Mouse (Mus musculus): ENCODE measurements at regions not wholly inside any gene's neighbourhood (a gene's known extent, or its start where the extent isn't known, plus 50 kb on each side); places are given as distances from the start of the nearest gene placed in this dataset.

DNA sequence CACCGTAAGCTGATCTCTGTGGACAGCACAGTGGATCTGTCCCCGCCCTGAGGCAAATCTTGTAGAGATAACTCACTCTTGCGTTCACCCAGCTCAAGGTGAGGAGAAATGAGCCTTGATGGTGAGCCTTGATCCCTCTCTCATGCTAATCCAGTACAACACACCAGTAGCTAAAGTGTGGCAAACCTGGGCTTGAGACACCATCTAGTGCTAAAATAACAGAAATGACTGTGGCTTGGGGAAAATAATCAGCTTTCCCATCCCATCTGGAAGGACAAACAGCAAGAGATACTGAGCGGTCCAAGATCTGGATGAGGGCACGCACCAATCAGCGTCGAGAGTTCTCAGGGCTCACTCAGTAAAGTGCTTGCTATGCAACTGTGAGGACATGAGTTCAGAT, 50.9 kb upstream of the Cbln4 start:
- H3K9me3 ChIP-seq: no peaks in the 10 kb centered on the region
- no peak overlapping the region for H3K9ac ChIP-seq
- H3K4me1 ChIP-seq: no peaks in the 10 kb centered on the region
- WGBS: 89% methylated on average over 7 of the region's 7 CpGs
- no peaks in the 10 kb centered on the region for H3K27me3 ChIP-seq (replicated peaks)
- no peak for ATAC-seq (replicated peaks)
- H3K36me3 ChIP-seq (replicated peaks): no peaks in the 10 kb centered on the region
- no peak overlapping the region for H3K4me3 ChIP-seq
- no peak overlapping the region for H3K27ac ChIP-seq
- H3K4me2 ChIP-seq: no peak overlapping the region

GRCm38 (mm10) chr2:172103881-172104655, 60.8 kb upstream of the Cbln4 start:
- H3K9ac ChIP-seq: no peak overlapping the region
- ATAC-seq (replicated peaks): no peak
- 43% methylated on average over 18 of the region's 18 CpGs for WGBS
- peaks cover 15% of the 10 kb centered on the region for H3K4me1 ChIP-seq
- H3K27me3 ChIP-seq (replicated peaks): no peaks in the 10 kb centered on the region
- H3K4me2 ChIP-seq: no peak overlapping the region
- no peaks in the 10 kb centered on the region for H3K36me3 ChIP-seq (replicated peaks)
- no peaks in the 10 kb centered on the region for H3K9me3 ChIP-seq
- H3K27ac ChIP-seq: no peak overlapping the region
- H3K4me3 ChIP-seq: no peak overlapping the region

DNA sequence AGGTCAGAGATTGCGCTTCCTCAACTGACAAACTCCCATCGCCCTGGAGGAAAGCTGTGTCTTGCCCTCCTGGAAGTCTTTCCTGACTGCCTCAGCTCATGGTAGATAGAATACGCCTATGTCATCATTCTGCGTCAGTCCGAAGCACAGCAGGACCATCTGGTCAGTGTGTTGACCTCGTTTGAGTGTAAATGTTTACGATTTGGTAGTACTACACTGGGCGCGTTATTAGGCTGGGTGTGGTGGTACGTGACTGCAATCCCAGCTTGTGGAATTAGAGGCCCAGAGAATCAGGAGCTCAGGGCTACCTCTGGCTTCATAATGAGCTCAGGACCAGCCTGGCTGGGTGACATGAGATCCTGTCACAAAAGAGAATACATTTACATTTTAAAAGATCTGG, 62.0 kb upstream of the Cbln4 start:
- Histone ChIP-seq H3K9ac (no peak overlapping the region), H3K4me1 (peaks cover 15% of the 10 kb centered on the region), H3K4me3 (no peak overlapping the region), H3K27ac (no peak overlapping the region), H3K36me3 (replicated peaks) (no peaks in the 10 kb centered on the region), H3K27me3 (replicated peaks) (no peaks in the 10 kb centered on the region), H3K9me3 (no peaks in the 10 kb centered on the region), H3K4me2 (no peak overlapping the region)
- 32% methylated on average over 10 of the region's 10 CpGs for WGBS
- peak; percentile 54 for ATAC-seq (replicated peaks)

- no peak for ATAC-seq (replicated peaks)
- Histone ChIP-seq H3K9me3 (no peaks in the 10 kb centered on the region), H3K4me3 (no peak overlapping the region), H3K4me1 (peaks cover 1% of the 10 kb centered on the region), H3K9ac (no peak overlapping the region), H3K4me2 (no peak overlapping the region), H3K36me3 (replicated peaks) (no peaks in the 10 kb centered on the region), H3K27ac (no peak overlapping the region), H3K27me3 (replicated peaks) (no peaks in the 10 kb centered on the region)
- WGBS: 43% methylated on average over 3 of the region's 3 CpGs
These were observed 67.4 kb upstream of the Cbln4 start for GRCm38 (mm10) chr2:172110706-172111105.

GRCm38 (mm10) chr2:172113639-172114038, 70.4 kb upstream of the Cbln4 start:
- H3K9ac ChIP-seq: no peak overlapping the region
- WGBS: 78% methylated on average over 13 of the region's 13 CpGs
- no peak overlapping the region for H3K4me2 ChIP-seq
- H3K27ac ChIP-seq: no peak overlapping the region
- H3K4me1 ChIP-seq: peaks cover 13% of the 10 kb centered on the region
- ATAC-seq (replicated peaks): no peak
- no peaks in the 10 kb centered on the region for H3K9me3 ChIP-seq
- no peaks in the 10 kb centered on the region for H3K27me3 ChIP-seq (replicated peaks)
- no peak overlapping the region for H3K4me3 ChIP-seq
- H3K36me3 ChIP-seq (replicated peaks): no peaks in the 10 kb centered on the region

DNA sequence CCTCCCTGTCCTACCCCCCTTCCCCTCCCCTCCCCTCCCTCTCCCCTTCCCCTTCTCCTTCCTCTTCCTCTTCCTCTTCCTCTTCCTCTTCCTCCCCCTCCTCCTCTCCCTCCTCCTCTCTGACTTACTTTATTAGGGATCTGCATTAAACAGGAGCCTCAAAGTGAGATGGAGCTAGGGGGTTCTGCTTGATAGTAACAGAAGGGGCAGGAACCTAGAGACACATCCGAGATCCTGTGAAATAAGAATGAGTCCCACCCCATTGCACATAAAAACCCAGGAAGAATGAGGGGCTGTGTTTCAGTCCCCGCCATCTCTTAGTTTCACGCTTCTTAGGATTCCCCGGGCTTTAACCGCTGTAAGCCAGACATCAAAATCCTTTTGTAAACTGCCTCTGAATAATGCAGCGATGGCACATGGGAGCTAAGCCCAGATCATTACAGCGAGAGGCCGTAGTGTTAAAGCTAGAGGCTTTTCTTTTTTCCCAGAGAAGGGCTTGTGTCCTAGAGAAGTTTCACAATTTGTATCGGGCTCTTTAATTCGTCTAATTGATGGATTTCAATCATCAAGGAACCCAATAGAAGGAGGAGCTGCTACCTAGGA, 72.4 kb upstream of the Cbln4 start:
- Histone ChIP-seq H3K9me3 (no peaks in the 10 kb centered on the region), H3K36me3 (replicated peaks) (no peaks in the 10 kb centered on the region), H3K4me3 (no peak overlapping the region; the same call in 1 of the 2 replicates), H3K4me1 (peaks cover 13% of the 10 kb centered on the region), H3K27ac (peak overlapping the region; percentile 69), H3K9ac (no peak overlapping the region), H3K27me3 (replicated peaks) (no peaks in the 10 kb centered on the region), H3K4me2 (peak overlapping the region; percentile 41)
- 9% methylated on average over 10 of the region's 10 CpGs for WGBS
- ATAC-seq (replicated peaks): peak; percentile 73

GRCm38 (mm10) chr2:172127517-172127916, 84.3 kb upstream of the Cbln4 start:
- Histone ChIP-seq H3K4me3 (no peak overlapping the region), H3K36me3 (replicated peaks) (no peaks in the 10 kb centered on the region), H3K9me3 (no peaks in the 10 kb centered on the region), H3K9ac (no peak overlapping the region), H3K27me3 (replicated peaks) (no peaks in the 10 kb centered on the region), H3K4me2 (no peak overlapping the region), H3K4me1 (0 out of 2 replicates have a peak, but pooled peaks cover 2% of the 10 kb centered on the region), H3K27ac (no peak overlapping the region)
- WGBS: 69% methylated on average over 2 of the region's 2 CpGs
- no peak for ATAC-seq (replicated peaks)

GRCm38 (mm10) chr2:172131232-172131631, 88.0 kb upstream of the Cbln4 start:
- no peaks in the 10 kb centered on the region for H3K9me3 ChIP-seq
- WGBS: 9% methylated on average over 1 of the region's 1 CpGs
- no peak overlapping the region for H3K4me2 ChIP-seq
- 0 out of 2 replicates have a peak, but pooled peaks cover 7% of the 10 kb centered on the region for H3K4me1 ChIP-seq
- no peaks in the 10 kb centered on the region for H3K27me3 ChIP-seq (replicated peaks)
- no peak overlapping the region for H3K27ac ChIP-seq
- H3K4me3 ChIP-seq: no peak overlapping the region
- ATAC-seq (replicated peaks): no peak
- no peak overlapping the region for H3K9ac ChIP-seq
- H3K36me3 ChIP-seq (replicated peaks): no peaks in the 10 kb centered on the region

- Histone ChIP-seq H3K4me2 (no peak overlapping the region), H3K36me3 (replicated peaks) (no peaks in the 10 kb centered on the region), H3K27me3 (replicated peaks) (no peaks in the 10 kb centered on the region), H3K9me3 (no peaks in the 10 kb centered on the region), H3K4me3 (no peak overlapping the region), H3K27ac (peak overlapping the region; percentile 62; the same call in 1 of the 2 replicates), H3K9ac (no peak overlapping the region), H3K4me1 (0 out of 2 replicates have a peak, but pooled peaks cover 7% of the 10 kb centered on the region)
- 64% methylated on average over 15 of the region's 15 CpGs for WGBS
- peak; percentile 62 for ATAC-seq (replicated peaks)
These were observed 89.5 kb upstream of the Cbln4 start for GRCm38 (mm10) chr2:172132623-172133332.

DNA sequence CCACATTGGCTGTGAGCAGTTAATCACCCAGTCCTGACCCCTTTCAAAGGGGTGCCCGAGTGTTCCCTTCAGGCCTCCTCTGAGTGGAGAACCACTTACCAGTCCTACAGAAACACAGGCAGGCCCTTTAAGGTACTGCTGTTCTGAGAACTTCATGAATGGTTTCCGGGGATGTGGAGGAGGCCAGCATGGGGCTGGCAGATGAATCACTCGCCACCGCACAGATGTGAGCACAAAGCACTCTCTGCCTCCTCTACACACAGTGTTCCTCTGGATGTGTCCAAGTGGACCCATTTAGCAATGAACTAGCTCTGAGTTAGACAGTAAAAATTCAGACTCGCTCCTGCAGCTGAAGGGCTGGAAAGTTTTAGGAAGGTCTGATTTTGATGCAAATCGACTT, 96.8 kb upstream of the Cbln4 start:
- Histone ChIP-seq H3K4me2 (no peak overlapping the region), H3K9me3 (no peaks in the 10 kb centered on the region), H3K9ac (no peak overlapping the region), H3K4me1 (no peaks in the 10 kb centered on the region), H3K4me3 (no peak overlapping the region), H3K27ac (no peak overlapping the region), H3K27me3 (replicated peaks) (no peaks in the 10 kb centered on the region), H3K36me3 (replicated peaks) (no peaks in the 10 kb centered on the region)
- no peak for ATAC-seq (replicated peaks)
- WGBS: 30% methylated on average over 6 of the region's 6 CpGs

DNA sequence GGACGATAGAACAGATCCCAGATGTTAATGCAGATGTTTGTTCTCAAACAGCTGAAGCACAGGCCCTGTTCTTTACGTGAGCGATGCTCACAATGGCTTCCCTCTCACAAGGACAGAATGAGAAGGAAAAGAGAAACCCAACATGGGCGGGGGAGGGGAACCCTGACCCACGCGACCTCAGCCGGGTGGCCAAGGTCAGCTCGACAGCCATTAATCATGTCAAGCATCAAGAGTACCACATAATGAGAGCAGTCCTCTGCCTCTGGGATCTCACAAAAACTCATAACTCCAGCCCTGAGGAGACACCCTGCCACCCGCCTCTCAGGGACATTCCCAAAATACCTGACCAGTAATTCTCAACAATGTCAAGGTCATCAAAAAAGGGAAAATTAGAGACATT, 100.0 kb upstream of the Cbln4 start:
- Histone ChIP-seq H3K9ac (no peak overlapping the region), H3K4me2 (no peak overlapping the region), H3K4me3 (no peak overlapping the region), H3K4me1 (no peaks in the 10 kb centered on the region), H3K36me3 (replicated peaks) (no peaks in the 10 kb centered on the region), H3K27ac (no peak overlapping the region), H3K27me3 (replicated peaks) (no peaks in the 10 kb centered on the region), H3K9me3 (no peaks in the 10 kb centered on the region)
- 83% methylated on average over 9 of the region's 9 CpGs for WGBS
- ATAC-seq (replicated peaks): no peak

- WGBS: 87% methylated on average over 4 of the region's 4 CpGs
- Histone ChIP-seq H3K9me3 (no peaks in the 10 kb centered on the region), H3K27ac (no peak overlapping the region), H3K36me3 (replicated peaks) (no peaks in the 10 kb centered on the region), H3K4me2 (no peak overlapping the region), H3K27me3 (replicated peaks) (no peaks in the 10 kb centered on the region), H3K9ac (no peak overlapping the region), H3K4me3 (no peak overlapping the region), H3K4me1 (no peaks in the 10 kb centered on the region)
- no peak for ATAC-seq (replicated peaks)
These were observed 99.6 kb upstream of the Mc3r start for GRCm38 (mm10) chr2:172148736-172149135.
